Mouse (Mus musculus) B cell, adult 2 months (primary cell): ENCODE results near the gene Kank3.

ENCODE experiments used
- DNase-seq, 2 experiments: peaks; one replicate each; pipeline ENCODE4 v3.0.0; 2022

The Kank3 gene

DNA sequence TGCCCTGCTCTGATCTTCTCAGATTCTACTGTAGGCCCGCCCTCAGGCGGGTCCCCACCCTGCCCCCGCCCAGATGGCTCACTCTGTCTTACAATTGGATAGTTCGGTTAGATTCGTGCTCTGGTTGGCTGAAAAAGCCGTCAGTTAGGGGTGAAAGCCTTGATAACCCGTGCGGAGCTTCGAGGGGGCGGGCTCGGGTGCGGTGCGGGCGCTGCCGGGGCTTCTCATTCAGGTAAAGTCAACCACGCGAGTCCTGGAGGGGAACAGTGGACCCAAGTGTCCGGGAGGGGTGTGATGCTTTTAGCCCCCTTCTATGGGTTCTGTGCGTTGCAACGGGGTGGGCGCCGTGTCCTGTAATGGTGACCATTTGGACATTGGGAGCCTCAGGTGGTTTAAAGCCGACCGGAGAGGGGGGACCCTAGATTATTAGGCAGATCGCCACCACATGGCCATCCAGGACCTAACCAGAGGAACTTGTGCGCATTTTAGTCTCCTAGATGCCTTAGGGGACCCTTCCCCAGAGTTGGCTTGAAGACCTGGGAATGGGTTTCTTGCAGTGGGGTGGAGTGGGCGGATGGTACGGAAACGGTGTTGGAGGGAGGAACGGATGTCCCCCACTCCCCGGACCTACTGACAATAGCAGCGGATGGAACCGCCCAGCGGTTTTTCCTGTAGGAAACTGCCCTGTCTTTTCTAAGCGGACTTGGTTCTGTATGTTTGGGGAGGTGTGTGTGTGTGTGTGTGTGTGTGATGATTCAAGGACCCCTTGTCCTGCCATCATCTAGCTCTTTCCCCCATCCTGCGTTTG, at the start of gene Kank3:
Gene Kank3, plus strand, starts transcription at position 186 of the 808 bp plus-strand sequence.
- DNase-seq: peak; percentile 85 to 87

DNA sequence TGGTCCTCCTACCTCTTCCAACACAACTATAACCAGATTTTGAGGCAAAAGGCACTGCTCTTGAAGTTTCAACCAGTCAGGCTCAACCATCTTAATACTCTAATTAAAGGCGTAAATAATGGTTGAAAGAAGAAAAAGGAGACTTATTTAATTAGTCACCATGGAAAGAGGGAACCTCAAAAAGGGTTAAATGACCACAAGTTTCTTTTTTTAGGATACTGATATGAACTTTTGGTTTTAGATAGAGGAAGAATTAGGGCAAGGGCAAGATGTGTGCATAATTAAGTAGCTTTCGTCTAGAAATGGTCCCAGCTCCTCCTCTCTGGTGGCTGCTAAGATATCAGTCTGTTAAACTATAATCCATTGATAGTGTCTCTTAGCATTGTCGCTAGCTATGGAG, 43.9 kb upstream of the Kank3 start:
- DNase-seq: no peak

DNA sequence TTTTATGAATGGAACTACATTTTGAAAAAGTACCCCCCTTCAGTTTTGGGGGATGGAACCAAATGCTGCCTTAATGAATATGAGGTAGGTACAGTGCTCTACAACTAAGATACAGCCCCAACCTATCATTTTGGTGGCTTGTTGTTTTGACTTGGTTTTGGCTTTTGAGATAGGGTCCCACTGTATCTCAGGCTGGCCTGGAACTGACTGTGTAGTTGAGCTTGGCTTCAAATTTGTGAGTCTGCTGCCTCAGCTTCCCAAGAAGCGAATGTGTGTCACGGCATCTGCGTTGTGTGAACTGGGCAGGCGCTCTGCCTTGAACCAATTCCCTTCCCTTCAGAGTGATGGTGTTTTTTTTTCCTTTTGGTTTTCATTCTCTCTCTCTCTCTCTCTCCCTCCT, 38.7 kb upstream of the Kank3 start:
- DNase-seq: no peak

DNA sequence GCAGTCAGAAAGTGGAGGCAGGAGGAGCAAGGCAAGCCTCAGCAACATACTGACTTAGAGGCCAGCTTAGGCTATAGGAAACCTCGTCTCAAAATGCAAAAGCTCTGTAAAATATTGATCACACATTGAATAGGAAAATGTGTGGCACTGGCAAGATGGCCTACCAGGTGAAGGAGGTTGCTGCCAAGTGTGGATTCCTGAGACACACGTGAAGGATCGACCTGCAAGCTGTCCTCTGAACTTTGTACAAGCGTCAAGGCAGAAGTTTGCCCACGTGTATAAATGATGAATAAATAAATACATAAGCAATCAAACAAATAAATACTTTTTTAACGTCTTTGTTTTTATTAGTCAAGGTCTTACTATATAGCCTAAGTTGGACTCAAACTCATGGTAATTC, 36.9 kb upstream of the Kank3 start:
- no peak for DNase-seq

DNA sequence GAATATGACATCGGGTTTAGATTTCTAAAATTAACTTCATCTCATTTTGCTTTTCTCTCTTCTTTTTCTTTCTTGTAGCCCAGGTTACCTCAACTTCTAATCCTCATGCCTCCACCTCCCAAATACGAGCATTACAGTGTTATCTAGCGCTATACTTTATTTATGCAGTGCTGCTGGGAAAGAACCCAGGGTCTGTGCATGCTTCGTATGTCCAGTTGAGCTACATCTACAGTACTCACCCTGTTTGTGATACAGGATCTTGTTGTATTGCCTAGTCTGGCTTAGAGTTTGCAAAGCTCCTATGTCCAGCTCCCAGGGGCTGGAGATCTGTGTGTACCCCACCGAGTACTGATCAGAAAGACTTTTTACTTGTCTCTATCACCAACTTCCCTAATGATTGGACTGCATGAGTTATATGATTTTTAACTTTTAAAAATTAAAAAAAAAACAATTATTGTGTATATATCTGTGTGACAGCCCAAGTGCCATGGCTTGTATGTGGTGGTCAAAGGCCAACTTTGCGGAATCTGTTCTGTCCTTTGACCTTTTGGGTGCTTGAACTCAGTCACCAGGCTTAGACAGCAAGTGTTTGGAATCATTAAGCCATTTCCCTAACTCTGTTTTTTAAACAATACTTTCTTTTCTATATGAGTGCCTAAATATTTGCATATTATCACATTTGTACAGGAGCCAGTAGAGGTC, 36.3 kb upstream of the Kank3 start:
- no peak for DNase-seq

DNA sequence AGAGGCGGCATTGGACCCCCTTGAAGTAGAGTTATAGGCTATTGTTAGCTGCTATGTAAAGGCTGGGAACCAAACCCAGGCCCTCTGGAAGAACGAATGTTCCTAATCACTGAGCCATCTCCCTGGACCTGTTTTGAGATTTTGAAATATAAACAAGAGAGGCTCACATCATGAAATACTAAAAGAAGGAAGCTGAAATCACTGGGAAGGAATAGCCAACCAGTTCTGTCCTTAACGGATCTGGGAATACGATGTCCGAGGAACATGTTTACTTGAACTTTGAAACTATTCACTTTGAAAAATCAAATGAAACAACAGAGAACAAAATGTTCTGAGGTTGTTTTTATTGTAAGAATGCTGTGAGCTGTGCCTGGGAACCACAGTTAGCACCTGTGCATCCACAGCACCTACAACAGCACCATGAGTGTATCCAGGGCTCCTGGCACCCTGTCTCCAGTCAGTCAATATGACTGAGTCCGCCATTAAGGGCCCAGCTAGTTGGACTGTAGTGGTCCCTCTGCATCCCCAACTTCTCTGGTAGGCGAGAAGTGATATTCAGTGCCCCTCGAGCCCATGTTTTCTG, 35.7 kb upstream of the Kank3 start:
- DNase-seq: no peak

DNA sequence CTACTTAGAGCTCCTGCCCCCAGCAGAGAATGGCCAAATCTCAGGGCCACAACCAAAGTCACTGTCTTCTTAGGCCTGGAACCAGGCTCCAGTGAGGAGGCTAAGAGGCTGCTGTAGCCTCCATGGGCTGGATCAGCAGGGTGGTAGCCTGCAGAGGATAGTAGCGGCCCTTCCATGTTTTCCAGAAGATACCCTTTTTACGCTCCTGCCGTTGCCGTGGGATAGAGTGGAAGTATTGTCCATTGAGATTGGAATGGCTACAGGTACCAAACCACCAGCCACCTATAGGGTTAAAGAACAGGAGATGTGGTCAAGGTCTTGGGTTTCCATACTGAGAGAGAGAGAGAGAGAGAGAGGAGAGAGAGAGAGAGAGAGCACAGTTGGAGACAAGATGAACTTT, 35.0 kb upstream of the Kank3 start:
- no peak for DNase-seq

DNA sequence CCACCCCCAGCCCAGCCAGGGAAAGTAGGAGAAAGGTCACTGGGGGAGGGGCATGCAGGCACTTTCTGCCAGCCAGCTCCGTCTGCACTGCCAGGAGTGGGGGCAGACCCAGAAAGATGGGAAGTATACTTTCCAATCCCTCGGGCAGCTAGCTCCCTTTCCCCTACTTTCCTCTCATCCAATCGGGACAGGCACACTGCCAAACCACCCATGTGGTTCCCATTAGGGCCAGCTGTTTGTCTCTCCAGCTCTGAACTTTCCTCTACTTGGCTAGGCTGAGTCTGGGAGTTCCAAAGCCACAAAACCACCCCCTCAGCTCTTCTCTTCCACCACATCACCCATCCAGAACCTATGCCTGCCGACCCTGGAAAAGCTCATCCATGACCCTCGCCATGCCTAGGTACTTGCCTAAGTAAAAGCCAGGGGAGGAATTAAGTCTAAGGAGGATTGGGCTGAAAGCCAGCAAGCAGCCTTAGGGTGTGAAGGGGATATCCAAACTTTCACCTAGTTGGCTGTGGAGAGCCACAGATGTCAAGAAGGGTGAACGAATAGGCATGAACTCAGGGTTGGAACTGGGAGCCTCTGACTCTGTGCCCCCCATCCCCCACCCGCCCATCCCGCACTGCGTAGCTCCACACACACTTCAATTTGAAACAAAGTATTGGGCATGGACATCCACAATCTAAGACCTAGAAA, 30.9 kb upstream of the Kank3 start:
- no peak for DNase-seq

DNA sequence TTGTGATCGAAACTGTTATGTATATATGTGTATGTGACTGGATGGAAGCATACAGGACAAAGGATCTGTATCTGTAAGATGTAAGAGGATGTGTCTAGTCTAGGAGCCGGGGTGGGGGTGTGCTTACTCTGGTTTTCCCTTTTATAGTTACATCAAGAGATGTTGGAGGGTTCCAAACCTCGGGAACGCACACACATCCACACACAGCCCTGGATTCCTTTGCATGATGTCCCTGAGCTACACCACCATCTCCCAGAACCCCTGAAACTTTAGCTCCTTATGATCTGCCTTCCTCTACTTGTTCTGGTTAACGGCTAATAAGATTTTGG, 30.4 kb upstream of the Kank3 start:
- no peak for DNase-seq

DNA sequence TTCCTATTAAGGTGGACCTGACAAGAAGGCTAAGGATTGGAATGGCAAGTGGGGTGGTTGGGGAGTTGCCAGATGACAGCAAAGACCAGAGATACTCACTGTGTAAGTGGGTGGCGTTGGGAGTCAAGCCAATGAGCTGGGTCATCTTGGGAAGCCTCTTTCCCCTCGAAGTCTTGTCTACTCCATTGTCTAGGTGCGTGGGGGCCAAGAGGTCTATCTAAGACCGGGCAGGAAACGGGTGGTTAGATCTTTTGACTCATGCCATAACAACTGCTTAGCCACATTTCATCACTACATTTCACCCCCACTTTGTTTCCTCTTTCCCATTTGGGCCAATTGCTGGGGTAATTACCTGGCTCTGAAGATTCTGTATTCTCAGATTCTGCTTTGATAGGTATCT, 29.9 kb upstream of the Kank3 start:
- no peak for DNase-seq

DNA sequence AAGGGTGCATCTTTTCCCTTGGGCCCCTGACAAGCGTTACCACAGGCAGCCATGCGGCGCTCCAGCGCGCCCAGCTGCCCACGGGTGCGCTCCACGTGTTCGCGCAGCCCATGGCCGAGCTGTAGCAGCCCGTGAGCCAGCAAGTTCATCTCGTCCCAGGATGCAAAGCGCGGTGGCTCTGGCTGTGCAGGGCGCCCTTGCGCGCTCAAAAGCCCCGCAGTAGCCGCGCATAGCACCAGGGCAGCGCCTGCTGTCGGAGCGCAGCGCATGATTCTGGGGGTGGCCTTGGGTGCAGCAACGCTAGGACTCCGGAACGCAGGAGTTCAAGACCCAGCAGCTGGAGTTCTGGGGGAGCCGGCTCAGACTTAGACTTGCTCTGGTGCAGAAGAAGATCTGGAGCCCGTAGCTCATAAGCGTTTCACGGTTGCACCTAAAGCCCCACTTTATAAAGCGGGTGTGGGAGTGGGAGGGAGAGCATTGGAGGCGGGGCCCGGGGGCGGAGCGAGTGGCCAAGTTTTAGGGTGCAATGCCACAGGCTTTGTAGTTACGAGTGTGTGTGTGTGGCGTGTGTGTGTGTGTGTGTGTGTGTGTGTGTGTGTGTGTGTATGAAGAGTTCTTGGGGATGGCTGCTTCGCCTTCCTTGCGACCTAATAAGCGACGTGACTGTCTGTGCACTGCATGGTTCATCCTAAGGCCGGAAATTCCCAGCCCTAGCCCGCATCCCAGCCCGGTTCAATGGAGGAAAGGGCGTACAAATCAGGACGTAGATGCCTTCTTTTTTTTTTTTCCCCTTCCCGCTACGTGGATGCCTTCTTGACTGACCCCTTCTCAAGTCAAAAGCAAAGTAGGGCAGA, 29.0 kb upstream of the Kank3 start, which contains the start of gene Angptl4:
Gene Angptl4, minus strand, starts transcription at position 707 of the 854 bp plus-strand sequence.
- DNase-seq: peak; percentile 70 to 73

DNA sequence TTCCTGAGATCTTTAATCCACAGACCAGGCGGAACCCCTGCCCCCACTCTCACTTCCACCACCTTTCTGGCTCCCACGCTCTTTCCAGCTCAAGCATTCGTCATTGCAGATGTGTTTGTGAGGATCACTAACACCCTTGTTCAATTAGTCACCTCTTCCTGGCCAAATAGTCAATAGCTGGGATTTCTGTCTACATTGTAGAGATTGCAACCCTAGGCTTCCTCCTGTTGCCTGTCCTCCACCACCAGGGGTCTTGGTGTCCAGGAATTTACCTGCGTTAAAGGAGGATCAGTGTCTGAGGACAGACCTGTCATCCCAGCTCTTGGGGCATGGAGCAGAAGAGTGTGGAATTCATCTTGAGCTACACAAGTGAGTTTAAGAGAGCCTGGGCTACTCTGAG, 28.3 kb upstream of the Kank3 start:
- DNase-seq: peak in 1 of 2 experiments; percentile 10

DNA sequence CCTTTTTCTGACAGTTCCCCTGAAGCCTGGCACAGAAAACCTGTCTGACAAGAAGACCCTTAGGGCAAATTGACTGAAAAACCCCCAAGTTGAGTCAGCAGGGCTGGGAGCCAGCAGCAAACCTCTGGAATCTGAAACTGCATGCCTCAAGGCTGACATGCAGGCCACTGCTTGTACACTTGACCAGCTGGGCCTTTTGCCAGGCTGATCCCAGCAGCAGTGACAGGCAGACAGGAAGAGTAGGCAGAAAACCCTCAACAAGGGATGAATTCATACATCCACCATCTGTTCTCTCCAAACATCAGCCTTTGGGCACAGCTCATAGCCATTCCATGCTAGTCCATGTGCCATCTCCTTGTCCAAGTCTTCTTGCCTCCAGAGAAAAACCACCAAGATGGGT, 26.9 kb upstream of the Kank3 start:
- no peak for DNase-seq

DNA sequence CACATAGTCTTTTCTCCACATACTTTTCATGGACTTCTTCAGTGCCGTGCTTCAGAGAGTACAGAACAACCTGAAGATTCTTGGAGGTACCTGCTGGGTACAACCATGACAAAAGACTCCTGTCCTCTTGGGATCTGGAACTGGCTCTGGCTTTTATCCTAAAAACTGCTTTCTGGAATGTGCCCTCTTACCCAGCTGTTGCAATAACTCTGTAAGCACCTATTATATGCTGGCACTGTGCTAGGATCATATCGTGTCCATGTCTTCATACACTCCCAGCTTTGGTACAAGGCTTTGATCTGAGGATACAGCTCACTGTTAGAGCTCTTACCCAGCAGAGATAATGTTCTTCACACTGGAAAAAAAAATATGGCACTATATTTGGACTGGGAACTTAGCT, 25.4 kb upstream of the Kank3 start:
- no peak for DNase-seq

DNA sequence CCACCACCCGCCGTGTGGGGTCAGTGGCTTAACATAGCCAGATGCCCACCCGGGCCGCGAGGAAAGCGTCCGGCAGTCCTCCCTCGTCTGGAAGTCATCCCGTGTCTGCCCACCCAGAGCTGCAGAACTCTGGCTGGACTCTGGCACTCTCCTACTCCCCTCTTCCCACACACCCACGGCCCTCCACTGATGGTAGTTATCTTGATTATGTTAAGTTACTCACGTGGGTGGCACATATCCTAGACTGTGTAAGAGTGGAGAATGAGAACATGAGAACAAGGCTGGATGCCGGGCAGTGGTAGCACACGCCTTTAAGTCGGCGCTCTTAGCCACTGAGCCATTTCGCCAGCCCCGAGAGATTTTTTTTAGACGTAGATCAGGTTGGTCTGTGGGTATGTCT, 23.9 kb upstream of the Kank3 start:
- DNase-seq: no peak

DNA sequence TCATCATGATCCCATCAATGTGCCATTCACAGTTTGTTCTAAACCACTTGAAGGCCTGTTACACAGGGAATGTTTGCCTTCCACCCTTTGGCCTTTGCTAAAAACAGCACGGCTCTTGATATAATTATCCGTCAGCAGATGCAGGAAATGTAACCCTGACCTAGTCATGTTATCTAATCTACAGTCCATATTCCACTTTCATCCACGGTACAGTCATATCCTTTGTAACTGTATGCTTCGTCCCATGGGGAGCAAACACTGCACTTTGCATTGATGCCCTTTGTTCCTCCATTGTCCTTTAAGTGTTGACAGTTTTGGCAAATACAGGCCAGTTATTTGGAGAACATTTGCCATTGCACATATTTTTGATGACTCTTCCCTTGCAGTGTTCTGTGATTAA, 21.6 kb upstream of the Kank3 start:
- no peak for DNase-seq

DNA sequence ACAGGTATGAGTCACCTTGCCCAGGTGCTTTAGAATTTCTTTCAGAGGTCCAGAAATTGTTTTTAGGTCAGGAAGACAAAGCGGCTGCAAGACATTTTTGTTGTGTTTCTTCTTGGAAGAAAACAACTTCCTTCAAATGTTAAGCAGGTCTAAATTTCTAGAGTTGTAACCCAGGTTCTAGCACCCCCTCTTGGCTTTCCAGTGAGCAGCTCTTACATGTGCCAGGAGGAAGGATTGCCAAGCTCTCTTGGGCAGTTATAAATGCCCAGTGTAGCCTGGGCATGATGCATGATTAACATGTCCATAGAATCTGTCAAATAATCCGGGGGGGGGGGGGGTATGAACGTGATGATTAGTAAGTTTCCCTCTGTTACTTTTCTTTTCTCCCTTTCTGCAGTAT, 12.0 kb upstream of the Kank3 start:
- no peak for DNase-seq

DNA sequence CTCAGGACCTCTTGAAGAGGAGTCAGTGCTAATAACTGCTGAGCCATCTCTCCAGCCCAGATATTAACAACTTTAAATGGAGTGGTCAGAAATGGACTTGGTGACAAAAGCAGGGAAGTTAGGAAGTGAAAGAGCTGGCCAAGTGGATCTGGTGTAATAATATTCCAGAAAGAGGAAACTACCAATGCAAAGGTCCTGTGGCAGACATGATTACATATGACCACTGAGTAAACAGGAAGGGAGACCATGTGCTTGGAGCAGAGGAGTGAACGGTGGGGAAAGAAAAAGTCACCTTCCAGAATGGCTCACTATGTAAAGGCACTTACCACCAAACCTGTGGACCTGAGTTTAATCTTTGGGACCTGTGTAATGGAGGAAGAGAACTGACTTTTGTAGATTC, 11.0 kb upstream of the Kank3 start:
- no peak for DNase-seq

DNA sequence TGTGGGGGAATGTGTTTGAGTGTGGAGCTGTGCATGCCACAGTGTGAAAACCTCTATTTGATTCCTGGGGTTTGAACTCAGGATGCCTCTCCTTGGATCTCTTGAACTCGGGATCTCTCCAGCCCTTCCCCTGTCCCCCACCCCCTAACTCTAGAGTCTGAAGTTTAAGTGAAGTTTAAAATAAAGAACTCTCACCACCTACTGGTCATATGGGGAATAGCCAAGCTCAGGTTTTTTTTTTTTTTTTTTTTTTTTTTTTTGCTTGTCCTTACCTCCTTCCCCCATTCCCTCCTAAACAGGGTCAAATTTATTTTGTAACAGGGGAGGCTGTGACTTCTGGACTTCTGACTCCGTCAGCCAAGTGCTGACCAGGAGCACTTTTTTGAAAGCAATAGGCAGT, 8.1 kb upstream of the Kank3 start:
- no peak for DNase-seq

DNA sequence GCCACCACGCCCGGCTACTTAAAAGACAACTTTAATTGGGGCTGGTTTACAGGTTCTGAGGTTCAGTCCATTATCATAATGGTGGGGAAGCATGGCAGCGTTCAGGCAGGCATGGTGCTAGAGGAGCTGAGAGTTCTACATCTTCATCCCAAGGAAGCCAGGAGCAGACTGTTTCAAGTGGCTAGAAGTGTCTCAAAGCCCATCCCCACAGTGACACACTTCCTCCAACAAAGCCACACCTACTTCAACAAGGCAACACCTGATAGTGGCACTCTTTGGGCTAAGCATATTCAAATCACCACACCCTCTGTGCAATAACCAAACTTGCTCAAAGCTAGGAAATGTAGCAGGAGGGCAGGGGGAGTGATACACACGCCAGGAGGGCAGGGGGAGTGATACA, 6.1 kb upstream of the Kank3 start:
- DNase-seq: no peak

DNA sequence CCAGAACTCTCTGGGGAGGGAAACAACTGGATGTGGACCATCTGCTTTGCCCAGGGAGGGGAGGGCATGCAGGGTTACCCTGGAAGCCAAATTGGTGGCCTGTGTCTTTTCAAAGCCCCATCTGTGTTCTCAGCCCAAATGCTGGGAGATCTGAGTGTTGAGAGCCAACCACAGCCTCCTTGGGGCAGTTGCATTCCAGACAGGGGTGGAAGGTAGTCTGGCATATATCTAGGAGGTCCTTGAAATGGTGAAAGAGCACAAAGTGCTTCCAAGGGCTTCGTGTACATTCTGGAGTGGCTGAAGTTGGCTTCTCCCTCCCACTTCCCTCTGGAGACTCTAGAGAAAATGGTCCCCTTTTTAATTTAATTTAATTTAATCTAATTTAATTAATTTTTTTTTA, 5.6 kb upstream of the Kank3 start:
- DNase-seq: no peak

DNA sequence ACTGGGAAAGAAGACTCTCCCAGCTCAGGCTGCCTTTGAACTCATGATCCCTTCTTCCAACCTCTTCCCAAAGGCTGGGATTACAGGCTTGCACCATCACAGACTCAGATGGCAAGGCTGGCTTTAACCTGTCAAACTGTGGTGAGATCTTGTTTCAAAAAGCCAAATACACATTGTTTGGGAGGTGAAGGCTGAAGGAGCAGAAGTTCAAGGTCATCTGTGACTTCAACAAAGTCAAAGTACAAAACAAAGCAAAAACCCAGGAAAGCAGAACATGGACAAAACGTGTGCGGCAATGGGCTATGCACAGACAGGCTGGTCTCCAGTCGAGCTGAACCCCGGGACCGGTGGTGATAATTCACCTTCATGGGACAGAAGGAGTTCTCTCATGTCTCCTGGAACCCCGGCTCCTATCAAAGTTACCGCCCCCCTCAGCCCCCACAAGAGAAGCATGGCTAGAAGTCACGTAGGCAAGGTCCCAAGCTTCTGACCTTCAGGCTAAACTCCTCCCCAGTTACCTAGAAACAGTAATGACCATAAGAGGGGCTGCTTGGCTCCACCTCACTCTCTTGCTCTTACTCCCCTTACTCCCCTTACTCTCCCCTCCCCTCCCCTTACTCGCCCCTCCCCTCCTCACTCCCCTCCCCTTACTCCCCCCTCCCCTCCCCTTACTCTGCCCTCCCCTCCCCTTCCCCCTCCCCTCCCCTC, 3.0 kb upstream of the Kank3 start:
- no peak for DNase-seq
